Mouse (Mus musculus) kidney, adult 11 months (tissue): ENCODE data around the gene Hs3st6.

ENCODE experiments used
- DNase-seq: peaks from one replicate; pipeline ENCODE4 v3.0.0; 2022

Gene Hs3st6

DNA sequence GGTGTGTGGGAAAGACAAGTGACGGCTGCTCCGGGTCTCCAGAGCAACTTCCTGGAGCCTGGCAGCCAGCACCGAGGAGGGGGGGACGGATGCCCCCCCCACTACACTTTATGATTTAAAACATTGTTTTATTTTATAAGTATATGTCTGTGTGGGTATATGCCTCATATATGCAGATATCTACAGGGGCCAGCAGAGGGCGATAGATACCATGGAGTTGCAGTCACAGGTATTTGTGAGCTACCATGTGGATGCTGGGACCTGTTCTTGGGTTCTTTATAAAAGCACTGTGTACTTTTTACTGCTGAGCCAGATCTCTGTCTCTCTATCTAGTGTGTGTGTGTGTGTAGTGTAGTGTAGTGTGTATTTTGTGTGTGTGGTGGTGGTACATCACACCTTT lies 20.5 kb downstream of the Hs3st6 start:
- no peak for DNase-seq

DNA sequence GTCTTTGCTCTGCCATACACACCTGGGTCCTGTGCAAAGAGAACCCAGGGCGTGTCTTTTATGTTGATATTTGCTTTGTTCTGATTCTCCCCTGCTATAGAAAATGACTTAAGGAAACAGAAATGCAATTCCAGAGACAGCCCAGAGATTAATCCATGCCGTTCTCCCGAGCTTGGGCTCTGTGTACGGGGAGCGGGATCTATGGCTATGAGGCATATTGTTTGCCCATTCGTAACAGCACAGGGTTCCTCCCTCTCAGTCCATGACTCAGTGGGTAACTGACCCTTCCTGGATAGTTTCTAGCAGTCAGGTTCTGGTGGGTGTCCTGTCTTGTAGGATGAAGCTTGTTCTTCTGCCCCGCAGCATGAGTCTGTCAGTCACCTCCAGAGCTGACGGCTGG lies 22.4 kb downstream of the Hs3st6 start:
- DNase-seq, result no peak

DNA sequence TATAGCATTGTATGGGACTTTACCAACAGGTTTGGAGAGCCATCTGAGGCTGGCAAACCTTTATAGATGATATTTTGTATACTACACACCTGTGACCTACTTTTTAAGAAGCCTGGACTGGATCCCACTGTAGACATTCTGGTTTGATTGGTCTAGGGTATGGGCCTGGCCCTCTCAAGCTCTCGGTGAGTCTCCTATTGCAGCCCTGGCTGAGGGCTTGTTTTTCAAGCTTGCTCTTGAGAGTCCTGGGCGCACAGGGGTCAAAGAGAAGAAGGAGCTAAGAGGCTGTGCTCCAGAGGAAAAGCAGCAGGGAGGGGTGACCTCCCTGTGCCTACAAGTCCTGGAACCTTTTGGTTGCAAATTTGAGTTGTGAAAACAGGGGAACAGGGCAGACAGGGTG lies 24.3 kb downstream of the Hs3st6 start:
- no peak for DNase-seq

DNA sequence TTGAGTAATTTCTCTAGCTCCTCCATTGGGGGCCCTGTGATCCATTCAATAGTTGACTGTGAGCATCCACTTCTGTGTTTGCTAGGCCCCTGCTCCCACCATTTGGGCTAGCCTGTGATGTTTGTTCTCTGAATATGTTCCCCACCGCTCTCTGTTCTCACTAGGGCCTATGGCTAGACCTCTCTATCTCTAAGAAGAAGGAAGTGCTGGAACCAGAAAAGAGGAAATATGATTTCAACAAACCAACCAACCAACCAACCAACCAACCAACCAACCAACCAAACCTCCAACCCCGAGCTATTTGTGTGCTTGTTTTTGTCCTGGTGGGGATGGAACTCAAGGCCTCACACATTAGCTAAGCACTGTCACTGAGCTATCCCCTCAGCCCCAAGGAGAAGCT lies 28.0 kb downstream of the Hs3st6 start:
- DNase-seq, result no peak

DNA sequence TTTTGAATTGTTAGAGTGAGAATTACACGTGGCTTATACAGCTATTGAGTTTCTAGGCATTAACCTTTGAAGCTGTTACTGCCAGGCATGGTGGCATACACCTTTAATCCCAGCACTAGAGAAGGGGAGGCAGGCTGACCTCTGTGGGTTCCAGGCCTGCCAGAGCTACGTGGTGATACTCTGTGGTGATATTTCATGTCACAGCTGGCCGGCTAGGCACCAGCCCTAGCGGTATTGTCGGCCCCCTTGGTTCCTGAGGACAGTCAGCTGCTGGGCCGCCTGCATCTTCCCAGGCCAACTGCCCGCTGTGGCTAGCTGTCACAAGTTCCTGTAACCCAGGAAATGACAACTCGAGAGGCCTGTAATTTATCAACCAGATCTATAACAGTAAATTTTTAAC lies 39.4 kb downstream of the Hs3st6 start:
- no peak for DNase-seq

DNA sequence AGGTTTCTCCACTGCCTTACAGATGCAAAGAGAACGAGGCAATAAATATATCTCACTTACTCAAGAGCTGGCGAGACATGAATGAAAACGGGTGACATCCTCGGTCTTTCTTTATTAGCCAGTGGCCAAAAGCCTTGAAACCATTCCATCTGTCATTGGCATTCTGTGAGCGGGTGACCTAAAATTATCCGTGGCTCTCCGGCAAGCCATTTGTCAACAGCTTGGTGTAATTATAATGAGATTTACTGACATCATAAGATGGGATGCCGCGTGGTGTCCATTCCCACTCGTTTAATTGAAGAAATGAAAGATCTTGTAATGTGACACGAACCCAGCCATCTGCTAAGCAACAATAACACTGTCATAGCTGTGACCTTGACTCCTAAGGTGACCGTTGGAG lies 42.0 kb downstream of the Hs3st6 start:
- DNase-seq, result no peak

DNA sequence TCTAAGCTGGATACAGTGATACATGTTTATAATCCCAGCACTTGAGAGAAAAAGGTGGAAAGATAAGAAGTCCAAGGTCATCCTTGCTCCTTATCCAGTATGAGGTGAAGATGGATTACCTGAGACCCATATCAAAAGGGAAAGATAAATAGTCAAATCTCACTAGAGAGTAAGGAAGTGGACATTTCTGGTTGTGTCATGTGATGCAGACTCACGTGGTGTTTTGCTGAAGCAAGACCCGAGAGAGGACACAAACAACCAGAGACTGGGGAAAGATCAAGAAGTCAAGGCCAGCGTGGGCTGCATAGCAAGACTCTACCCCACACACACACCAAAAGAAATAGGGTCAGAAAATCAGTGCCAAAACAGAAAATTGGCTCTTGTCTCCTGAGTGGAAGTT lies 44.2 kb downstream of the Hs3st6 start:
- DNase-seq, result no peak

DNA sequence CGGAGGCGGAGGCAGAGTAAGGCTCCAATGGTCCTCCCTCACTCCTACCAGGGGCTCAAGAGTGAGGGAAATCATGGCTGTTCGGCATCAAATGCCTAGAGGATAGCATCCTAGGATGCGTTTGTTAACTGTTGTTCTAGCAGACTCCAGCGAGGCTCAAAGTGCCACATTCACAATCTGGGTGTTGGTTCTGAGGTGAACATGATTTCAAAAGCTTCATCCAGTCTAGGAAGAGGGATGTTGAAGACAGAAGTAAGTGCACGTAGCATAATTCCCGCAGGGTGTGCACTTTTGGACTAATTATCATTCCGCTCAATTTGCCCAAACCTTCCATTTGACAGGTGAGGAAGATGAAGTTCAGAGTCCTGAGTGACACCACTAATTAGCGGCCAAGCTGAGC lies 45.4 kb downstream of the Hs3st6 start:
- DNase-seq, result no peak

DNA sequence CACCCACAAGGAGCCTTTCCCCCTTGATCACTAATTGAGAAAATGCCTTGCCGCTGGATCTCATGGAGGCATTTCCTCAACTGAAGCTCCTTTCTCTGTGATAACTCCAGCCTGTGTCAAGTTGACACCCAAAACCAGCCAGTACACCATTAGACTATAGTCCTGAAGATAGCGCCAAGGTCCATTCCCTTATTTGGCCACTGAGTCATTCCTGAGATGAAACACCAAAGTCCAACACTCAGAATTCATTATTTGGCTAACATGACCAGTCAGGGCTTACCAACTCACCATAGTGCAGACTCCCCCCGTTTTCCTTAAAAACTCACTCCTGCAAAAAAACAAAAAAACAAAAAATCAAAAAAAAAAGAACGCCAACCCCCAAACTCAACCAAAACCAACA lies 46.7 kb downstream of the Hs3st6 start:
- DNase-seq, result no peak

DNA sequence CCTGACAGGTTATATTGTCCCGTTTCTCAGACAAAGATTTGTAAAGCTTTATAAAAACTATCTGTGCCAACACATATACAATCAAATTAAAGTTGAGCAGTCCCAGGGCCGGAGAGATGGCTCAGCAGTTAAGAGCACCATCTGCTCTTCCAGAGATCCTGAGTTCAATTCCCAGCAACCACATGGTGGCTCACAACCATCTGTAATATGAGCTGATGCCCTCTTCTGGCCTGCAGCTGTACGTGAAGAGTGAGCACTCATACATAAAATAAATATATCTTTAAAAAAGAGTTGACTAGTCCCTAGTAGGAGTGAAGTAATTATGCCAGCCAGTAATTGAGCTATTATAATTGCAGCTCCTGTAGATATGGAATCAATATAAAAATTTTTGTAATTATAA lies 47.7 kb downstream of the Hs3st6 start:
- DNase-seq, result no peak

DNA sequence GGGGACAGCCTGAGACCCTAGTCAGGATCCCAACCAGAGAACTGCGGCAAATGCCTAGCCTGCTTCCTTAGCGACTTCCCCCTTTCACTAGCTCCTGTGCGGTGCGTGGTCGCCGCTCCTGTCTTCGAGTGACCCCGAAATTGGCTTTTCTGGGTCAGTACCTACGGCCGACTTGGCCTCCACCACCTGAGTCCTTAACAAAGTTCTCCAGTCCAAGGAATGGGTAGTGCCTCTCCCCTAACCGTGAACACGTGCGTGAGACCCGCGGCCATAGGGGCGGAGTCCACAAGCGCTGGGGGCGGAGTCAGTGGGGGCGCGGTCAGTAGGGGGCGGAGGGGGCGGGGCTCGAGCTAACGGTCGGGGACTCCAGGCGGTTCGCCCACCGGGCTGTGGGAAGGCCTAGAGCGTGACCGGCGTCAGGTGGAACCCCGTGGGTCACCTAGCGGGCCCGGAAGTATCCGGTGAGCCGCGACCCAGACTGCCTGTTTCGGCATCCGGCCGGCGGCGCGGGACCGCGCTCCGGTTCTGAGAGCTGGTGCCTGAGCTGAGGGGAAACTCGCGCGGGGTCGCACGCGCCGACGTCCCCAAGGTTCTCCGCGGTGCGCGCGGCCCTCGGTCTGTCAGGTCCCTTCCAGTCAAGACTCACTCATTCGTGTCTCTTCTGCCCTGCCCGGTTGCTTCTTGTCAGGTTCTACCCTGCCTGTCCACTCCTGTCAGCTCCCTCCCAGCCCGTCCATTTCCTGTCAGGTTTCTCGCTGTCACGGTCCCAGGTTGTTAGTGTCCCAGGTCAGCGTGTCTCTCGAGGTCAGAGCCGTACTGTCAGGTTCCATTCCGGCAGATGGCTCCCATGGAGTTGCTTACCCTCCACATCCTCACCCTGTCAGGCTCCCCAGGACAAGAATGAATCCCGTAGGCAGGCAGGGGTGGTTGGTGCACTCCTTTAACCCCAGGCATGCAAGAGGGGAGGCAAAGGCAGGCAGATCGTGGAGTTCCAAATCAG lies 51.5 kb downstream of the Hs3st6 start, which contains the start of gene Meiob:
Meiob (plus strand) TSS at position 338 of the 1,000 bp plus-strand sequence.
- DNase-seq, result peak; percentile 69
